Mouse (Mus musculus) testis, adult 2 months (tissue): ENCODE measurements at regions not wholly inside any gene's neighbourhood (a gene's known extent, or its start where the extent isn't known, plus 50 kb on each side); places are given as distances from the start of the nearest gene placed in this dataset.

Source experiments
- H3K27ac ChIP-seq: fragments of 200-500 bp; 2 replicates; pipeline ENCODE4 v1.5.1; 2012; ENCODE audit warnings: low read depth, low read length; ENCODE audit not compliant: control insufficient read depth, insufficient read depth
- H3K27me3 ChIP-seq: fragments of 200-500 bp; 2 replicates; pipeline ENCODE4 v1.6.1; 2012; ENCODE audit warnings: mild to moderate bottlenecking, low read length, moderate library complexity; ENCODE audit not compliant: control insufficient read depth, insufficient read depth
- H3K36me3 ChIP-seq: fragments of 200-500 bp; 2 replicates; pipeline ENCODE4 v1.6.1; 2012; ENCODE audit warnings: mild to moderate bottlenecking, low read length; ENCODE audit not compliant: control insufficient read depth, insufficient read depth
- H3K4me1 ChIP-seq: fragments of 200-500 bp; 2 replicates; pipeline ENCODE4 v1.6.1; 2012; ENCODE audit warnings: low read length; ENCODE audit not compliant: control insufficient read depth, insufficient read depth
- H3K4me3 ChIP-seq: fragments of 200-500 bp; 2 replicates; pipeline ENCODE4 v1.5.1; 2012; ENCODE audit warnings: low read depth, mild to moderate bottlenecking, low read length, moderate library complexity, mixed read lengths; ENCODE audit not compliant: control insufficient read depth
- CTCF ChIP-seq: fragments of 200-500 bp; IDR thresholded peaks from 2 replicates; pipeline ENCODE4 v1.5.1; 2012; ENCODE audit warnings: low read depth, mild to moderate bottlenecking, inconsistent platforms, low read length, moderate library complexity; ENCODE audit not compliant: control insufficient read depth, insufficient read depth, insufficient replicate concordance
- POLR2A ChIP-seq: fragments of 200-500 bp; IDR thresholded peaks from 2 replicates; pipeline ENCODE4 v1.6.1; 2012; ENCODE audit warnings: low read depth, mild to moderate bottlenecking, inconsistent platforms, low read length, moderate library complexity; ENCODE audit not compliant: control insufficient read depth

- no peak overlapping the region for H3K27ac ChIP-seq
- no peak overlapping the region for H3K4me3 ChIP-seq
- H3K36me3 ChIP-seq = no peaks in the 10 kb centered on the region
- no peaks in the 10 kb centered on the region for H3K27me3 ChIP-seq
- H3K4me1 ChIP-seq = no peaks in the 10 kb centered on the region; the same call in 1 of the 2 replicates
- no peak for TF ChIP-seq POLR2A
- no peak for TF ChIP-seq CTCF
Measured at GRCm38 (mm10) chr16:24053403-24053802, 64.8 kb upstream of the Bcl6 start.

DNA sequence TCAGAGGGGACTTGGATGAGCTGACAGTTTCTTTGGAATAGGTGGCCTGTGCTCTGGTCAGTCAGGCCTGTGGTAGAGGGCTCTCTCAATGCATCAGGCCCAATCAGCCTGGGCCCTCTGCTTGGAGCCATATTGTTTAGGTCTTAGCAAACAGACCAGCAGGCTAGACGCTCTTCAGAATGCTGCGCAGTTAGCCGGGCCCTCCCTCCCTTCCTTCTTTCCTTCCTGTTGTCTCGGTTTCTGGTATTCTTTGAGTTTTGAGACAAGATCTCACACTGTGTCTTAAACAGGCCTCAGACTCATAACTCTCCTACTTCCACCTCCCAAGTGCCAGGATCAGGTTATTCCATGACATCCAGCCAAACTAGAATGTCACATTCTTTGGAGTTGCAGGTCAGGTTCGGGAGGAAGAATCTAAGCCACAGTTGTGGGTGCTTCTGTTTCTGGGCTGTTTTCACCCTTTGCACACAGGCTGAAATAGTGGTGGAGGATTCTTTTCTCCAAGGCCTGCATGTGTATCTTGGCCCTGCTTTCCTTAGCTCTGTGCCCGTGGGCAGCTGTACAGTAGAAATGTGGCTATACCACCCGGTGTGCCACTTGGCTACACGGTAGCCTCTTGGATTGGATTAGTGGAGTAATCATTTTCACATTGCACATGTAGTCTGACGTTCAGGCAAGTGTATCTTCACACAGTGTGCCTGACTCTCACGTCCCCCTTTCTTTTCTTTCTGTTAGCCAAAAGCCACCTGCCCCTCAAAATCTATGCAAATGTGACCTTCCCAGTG lies 62.4 kb upstream of the Bcl6 start:
- TF ChIP-seq CTCF (no peak), POLR2A (no peak)
- Histone ChIP-seq H3K36me3 (no peaks in the 10 kb centered on the region), H3K27me3 (no peaks in the 10 kb centered on the region), H3K4me3 (no peak overlapping the region), H3K27ac (no peak overlapping the region), H3K4me1 (no peaks in the 10 kb centered on the region; the same call in 1 of the 2 replicates)

DNA sequence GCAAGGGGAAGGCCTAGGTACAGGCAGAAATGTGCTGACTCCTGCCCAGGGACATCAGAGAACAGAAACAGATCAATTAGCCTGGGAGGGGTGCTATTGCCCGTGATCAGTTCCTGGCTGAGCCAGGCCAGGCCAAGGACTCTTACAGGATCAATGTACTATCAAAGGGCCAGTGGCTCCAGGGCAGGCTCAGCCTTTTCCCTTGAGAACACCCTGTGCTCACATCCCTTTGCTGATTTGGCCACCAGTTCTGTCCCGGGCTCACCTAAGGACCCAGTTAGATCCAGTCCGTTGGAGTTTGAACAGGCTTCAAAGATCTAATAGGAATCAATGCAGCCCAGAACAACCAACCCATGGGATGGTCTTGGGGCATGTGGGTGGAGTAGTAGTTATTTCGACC lies 55.1 kb upstream of the Bcl6 start:
- no peaks in the 10 kb centered on the region for H3K27me3 ChIP-seq
- H3K4me3 ChIP-seq = no peak overlapping the region
- TF ChIP-seq POLR2A = no peak
- no peak for TF ChIP-seq CTCF
- no peaks in the 10 kb centered on the region for H3K36me3 ChIP-seq
- no peaks in the 10 kb centered on the region for H3K4me1 ChIP-seq
- no peak overlapping the region for H3K27ac ChIP-seq

DNA sequence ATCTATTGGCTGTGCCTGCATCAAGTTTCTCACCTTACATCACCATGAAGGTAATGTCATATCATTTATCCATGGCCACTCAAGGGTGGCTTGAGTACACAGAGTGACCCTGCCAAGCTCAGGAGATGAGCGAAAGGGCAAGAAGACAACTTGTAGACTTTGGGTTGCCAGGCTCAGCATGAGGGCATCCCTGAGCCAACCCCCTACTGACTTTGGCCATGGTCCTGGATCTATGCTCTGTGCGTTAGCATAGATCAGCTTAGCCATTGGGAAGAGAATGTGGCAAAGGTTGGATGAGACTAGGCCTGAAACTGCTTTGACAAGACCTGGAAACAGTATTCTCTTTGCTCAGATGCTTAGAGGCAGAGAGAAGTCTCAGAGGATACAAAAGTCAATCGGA lies 54.3 kb upstream of the Bcl6 start:
- Histone ChIP-seq H3K27me3 (no peaks in the 10 kb centered on the region), H3K36me3 (no peaks in the 10 kb centered on the region), H3K4me3 (no peak overlapping the region), H3K4me1 (no peaks in the 10 kb centered on the region), H3K27ac (no peak overlapping the region)
- TF ChIP-seq POLR2A (no peak), CTCF (no peak)

DNA sequence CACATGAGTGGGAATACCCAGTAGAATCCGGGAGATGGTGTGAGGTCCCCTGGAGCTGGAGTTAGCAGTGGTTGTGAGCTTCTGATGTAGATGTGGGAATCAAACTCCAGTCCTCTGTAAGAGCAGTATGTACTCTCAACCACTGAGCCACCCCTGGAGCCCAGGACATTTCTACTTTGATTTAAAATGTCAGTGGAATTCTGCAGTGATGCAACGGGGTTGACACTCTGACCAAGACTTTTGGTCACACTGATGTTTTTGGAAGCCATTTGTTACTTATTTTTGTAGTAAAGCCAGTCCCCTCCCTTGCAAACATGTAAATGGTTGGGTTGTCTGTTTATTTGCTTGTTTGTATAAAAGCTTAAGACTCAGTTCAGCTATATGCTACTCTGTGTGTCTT lies 53.6 kb upstream of the Bcl6 start:
- H3K36me3 ChIP-seq = no peaks in the 10 kb centered on the region
- TF ChIP-seq POLR2A (no peak), CTCF (no peak)
- H3K27ac ChIP-seq = no peak overlapping the region
- no peaks in the 10 kb centered on the region for H3K27me3 ChIP-seq
- H3K4me1 ChIP-seq = no peaks in the 10 kb centered on the region
- H3K4me3 ChIP-seq = no peak overlapping the region

DNA sequence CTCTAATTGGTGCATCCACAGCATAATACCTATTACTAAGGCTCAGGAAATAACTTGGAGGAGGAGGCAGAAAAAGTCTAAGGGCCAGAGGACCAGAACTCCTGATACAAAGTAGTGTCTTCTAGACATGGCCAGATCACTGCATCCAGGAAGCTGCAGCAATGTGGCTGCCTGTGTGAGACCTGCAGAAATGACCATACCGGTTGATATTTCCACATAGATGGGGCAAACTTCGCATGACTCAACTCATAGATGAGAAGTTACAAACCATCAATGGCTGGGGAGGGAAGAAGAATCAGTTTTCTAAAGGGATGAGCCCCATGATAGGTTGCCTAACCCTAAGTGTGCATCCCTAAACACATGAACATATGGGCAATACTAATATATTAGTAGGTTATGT lies 52.8 kb upstream of the Bcl6 start:
- Histone ChIP-seq H3K4me3 (no peak overlapping the region), H3K4me1 (no peaks in the 10 kb centered on the region), H3K27me3 (no peaks in the 10 kb centered on the region), H3K27ac (no peak overlapping the region), H3K36me3 (no peaks in the 10 kb centered on the region)
- TF ChIP-seq CTCF (no peak), POLR2A (no peak)

DNA sequence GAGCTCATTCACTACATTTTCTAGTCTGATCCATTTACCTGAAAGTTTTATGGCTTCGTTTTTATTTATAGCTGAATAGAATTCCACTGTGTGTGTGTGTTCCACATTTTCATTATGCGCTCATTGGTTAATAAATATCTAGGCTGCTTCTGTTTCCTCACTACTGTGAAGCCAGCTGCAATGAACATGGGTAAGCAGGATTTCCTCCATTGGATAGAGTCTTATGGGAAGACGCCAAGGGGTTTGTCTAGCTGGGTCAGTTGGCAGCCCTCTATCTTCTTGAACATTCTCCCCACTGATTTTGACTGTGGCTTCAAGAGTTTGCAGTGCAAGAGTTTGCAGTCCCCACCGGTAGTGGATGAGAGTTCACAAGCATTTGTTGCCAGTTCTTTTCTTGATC lies 51.1 kb upstream of the Bcl6 start:
- Histone ChIP-seq H3K4me1 (no peaks in the 10 kb centered on the region), H3K36me3 (no peaks in the 10 kb centered on the region)

More for the DNA sequence above, 51.1 kb upstream of the Bcl6 start:
- TF ChIP-seq CTCF (no peak), POLR2A (no peak)
- Histone ChIP-seq H3K27me3 (no peaks in the 10 kb centered on the region), H3K27ac (no peak overlapping the region), H3K4me3 (no peak overlapping the region)
